Mouse (Mus musculus): ENCODE measurements around the gene Epb41.
A peak's percentile ranks its signal among the peaks of the same experiment; 100 is the strongest.

The Epb41 gene

DNA sequence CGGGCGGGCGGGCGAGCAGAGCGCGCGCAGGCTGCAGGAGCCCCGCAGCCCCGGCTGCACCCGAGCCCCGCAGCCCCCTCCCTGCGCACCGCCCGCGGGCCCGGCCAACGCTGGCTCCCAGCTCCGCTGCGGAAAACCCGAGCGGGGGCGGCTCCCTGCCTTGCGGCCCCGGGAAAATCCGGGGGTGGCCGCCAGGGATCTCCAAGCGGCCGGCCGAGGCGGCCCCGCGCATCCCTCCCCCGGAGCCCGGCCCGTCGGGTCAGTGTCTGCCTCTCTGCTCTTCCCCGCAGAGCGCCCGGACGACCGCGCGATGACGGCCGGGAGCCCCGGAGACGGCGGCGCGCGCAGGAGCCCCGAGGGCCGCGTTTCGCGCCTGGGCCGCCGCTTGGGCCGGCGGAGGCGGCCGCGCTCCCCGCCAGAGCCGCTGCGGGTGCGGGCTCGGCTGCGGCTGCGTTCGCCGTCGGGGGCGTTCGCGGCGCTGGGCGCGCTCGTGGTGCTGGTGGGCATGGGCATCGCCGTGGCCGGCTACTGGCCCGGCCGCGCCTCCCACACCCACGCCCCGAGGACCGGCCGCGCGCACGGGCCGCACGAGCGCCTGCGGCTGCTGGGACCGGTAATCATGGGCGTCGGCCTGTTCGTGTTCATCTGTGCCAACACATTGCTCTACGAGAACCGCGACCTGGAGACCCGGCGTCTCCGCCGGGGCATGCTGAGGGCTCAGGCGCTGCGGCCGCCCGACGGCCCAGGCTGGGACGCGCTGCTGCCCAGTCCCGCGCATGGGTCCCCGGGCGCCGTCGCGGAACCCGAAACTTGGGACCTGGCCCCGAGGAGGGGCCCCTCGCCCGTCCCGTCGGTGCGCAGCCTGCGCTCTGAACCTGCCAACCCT is 153.4 kb downstream of the Epb41 start, which contains the start of gene Tmem200b:
Tmem200b (plus strand) TSS at position 311 of the 886 bp plus-strand sequence.
- no peak for DNase-seq (ENCODE audit: low read depth in 1 of 2, low spot score in 2 of 2)

DNA sequence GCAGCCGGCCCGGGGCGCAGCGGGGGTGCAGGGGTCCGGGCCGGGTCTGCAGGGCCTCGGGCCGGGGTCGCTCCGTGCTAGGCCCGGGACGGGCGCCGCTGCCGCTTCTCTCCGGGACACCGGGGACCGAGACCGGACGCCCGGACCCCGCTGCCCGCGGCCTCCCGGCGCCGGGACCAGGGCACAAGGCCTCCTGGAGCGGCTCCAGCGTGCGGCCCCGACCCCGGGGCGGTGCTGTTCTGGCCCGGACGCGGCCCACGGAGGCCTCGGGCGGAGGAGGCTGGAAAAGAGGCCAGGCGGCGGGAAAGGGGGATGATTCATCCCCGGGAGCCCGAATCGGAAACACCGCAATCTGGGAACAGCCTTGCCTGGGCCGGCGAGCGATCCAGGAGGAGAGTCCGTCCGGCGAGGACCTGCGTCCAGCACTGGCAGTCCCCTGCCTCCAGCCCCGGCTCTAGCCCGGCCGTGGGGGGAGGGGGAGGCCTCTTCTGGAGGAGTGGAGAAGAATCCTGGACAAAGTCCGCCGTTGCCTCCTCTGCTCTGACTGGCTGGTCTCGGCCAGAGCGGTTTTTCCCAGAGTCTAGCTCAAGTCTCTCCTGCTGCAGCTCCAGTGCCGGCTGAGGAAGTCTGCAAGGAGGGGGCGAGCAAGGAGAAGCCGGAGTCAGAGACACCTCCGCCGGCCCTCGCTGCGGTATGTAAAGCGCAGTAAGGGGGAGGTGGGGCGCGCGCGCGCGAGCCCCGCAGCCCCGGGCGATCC is 154.3 kb downstream of the Epb41 start:
- no peak for DNase-seq (ENCODE audit: low read depth in 1 of 2, low spot score in 2 of 2)

GRCm38 (mm10) chr4:131920141-131920594 is 155.0 kb downstream of the Epb41 start:
- no peak for DNase-seq (ENCODE audit: low read depth in 1 of 2, low spot score in 2 of 2)

- no peak for DNase-seq (ENCODE audit: low read depth in 1 of 2, low spot score in 2 of 2)
These were observed 155.5 kb downstream of the Epb41 start for GRCm38 (mm10) chr4:131919506-131920140.

DNA sequence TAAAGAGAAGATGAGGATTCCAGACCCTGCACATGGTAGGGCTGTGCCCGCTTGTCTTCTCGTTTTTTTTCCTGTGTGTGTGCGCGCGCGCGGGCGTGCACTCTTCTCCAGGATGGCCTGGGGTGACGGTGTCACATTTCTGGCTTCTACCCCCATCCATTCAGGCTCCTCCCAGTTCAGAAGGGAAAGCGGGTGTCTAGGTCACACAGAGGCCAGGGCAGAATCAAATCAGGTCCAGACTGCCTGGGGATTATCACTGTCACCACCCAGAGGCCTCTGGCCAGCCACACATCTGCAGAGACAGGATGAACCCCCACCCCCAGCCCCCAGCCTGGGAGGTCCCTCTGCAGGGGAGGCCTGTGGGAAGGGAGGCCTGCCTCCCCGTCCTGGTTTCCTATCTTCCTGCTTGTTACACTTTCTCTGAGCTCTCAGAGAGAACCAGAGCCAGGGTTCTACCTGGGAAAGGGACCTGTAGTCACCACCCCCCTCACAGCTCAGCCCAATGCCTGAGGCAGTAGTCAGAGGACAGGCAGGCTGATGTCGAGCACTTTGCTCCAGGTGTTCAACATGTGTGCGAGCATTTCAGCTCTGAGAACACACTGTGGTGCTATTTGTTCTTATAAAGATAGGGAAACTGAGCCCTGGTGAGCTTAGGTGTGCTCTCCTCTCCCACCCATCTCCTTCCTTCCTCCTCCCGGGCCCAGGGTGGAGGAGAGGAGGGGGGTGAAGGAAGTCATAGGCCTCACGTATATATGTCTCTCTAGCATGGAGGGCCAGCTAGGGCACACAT is 156.2 kb downstream of the Epb41 start:
- no peak for DNase-seq (ENCODE audit: low read depth in 1 of 2, low spot score in 2 of 2)

GRCm38 (mm10) chr4:131918026-131918533 is 157.0 kb downstream of the Epb41 start:
- no peak for DNase-seq (ENCODE audit: low read depth in 1 of 2, low spot score in 2 of 2)

GRCm38 (mm10) chr4:131917010-131917555 is 158.0 kb downstream of the Epb41 start:
- DNase-seq (ENCODE audit: low read depth in 1 of 2, low spot score in 2 of 2) = no peak

- DNase-seq (ENCODE audit: low read depth in 1 of 2, low spot score in 2 of 2) = peak; percentile 58 to 70
These were observed 158.7 kb downstream of the Epb41 start for GRCm38 (mm10) chr4:131916425-131916824.

DNA sequence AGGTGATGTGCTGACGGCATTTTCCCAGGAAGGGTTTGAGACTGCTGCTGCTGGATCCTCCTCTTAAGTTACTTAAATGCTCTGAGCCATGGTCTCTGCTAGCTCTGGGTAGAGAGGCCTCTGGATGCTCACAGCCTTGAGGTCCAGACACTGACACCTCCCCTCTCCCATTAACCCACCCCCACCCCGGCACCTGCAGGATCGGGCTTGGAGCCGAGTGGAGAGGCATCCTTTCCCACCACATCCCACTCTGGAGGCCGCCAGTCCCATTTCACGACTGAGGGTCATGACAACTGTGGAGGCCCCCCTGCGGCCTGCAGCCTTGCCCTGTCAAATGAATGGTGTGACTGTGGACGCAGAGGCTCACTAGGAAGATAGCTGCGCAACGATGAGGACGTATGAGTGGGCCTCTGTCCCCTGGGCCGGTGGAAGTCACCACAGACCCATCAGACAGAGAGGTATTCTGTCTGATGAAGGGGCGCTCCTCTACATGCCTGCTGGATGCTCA is 159.2 kb downstream of the Epb41 start:
- no peak for DNase-seq (ENCODE audit: low read depth in 1 of 2, low spot score in 2 of 2)

- DNase-seq (ENCODE audit: low read depth in 1 of 2, low spot score in 2 of 2) = no peak
These were observed 160.1 kb downstream of the Epb41 start for GRCm38 (mm10) chr4:131914891-131915469.

- DNase-seq (ENCODE audit: low read depth in 1 of 2, low spot score in 2 of 2) = no peak
These were observed 161.0 kb downstream of the Epb41 start for GRCm38 (mm10) chr4:131914046-131914643.

GRCm38 (mm10) chr4:131913526-131913925 is 161.6 kb downstream of the Epb41 start:
- no peak for DNase-seq (ENCODE audit: low read depth in 1 of 2, low spot score in 2 of 2)

GRCm38 (mm10) chr4:131911521-131911920 is 163.6 kb downstream of the Epb41 start:
- DNase-seq (ENCODE audit: low read depth in 1 of 2, low spot score in 2 of 2) = no peak

GRCm38 (mm10) chr4:131910237-131910994 is 164.7 kb downstream of the Epb41 start:
- peak; percentile 44 to 60 for DNase-seq (ENCODE audit: low read depth in 1 of 2, low spot score in 2 of 2)

DNA sequence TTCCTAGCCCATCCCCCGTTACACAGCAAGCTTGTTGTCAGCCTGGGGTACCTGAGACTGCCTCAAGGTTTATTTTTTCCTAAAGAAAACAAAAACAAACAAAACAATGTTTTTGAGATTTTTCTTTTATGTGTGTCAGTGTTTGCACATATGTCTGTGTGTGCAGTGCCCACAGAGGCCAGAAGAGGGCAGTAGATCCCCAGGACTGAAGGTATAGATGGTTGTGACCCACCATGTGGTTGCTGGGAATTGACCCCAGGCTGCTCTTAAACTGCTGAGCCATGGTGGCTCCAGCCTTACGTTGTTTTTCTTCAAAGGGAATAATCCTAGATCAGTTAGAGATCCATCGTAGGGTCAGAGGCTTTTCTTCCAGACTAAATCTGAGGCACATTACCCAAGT is 167.2 kb downstream of the Epb41 start:
- no peak for DNase-seq (ENCODE audit: low read depth in 1 of 2, low spot score in 2 of 2)

GRCm38 (mm10) chr4:131906423-131906822 is 168.7 kb downstream of the Epb41 start:
- no peak for DNase-seq (ENCODE audit: low read depth in 1 of 2, low spot score in 2 of 2)

- no peak for DNase-seq (ENCODE audit: low read depth in 1 of 2, low spot score in 2 of 2)
These were observed 170.6 kb downstream of the Epb41 start for GRCm38 (mm10) chr4:131904478-131904877.

GRCm38 (mm10) chr4:131901090-131901489 is 174.0 kb downstream of the Epb41 start:
- no peak for DNase-seq (ENCODE audit: low read depth in 1 of 2, low spot score in 2 of 2)

- DNase-seq (ENCODE audit: low read depth in 1 of 2, low spot score in 2 of 2) = no peak
These were observed 176.0 kb downstream of the Epb41 start for GRCm38 (mm10) chr4:131899180-131899554.

Measured in monocyte, adult 2 months (primary cell).